Mouse (Mus musculus) C3H10T1/2 (cell line): ENCODE results near the gene Gm49353. TPM values are rescaled to one million over a fixed set of nuclear protein-coding genes. Genes with fewer than 3 reads are reported as not detected.

Experiments
- polyA plus RNA-seq, 2 experiments: library from polyadenylated mRNA; unstranded; fragments of >200 nt; fragmentation: generic; extraction: Trizol; gene quantifications; one replicate each; pipeline ENCODE4 v1.2.1; 2012; ENCODE audit warnings: missing spikeins in 2 of 2

Gm49353 gene
- under 1 TPM in 1 of 2 experiments, not detected in 1; 0.13 TPM for polyA plus RNA-seq

DNA sequence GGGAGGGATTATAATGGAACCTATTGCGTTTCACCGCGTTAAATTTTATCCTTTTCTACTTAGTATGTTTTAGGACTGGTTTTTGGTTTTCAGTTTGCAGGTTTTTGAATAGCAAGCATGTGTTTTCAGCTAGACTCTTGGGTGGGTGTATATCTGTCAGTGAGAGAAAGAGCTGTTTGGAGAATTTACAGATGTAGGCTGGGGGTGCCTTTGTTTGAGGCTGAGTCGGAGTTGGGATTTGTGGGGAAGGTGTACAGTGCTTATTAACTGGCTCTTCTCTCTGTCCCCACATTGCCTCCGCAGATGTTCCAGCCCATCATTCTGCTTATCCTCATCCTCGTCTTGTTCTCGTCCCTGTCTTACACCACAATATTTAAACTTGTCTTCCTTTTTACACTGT, at the start of gene Gm49353:
Gene Gm49353, plus strand, starts transcription at position 313 of the 400 bp plus-strand sequence.

GRCm38 (mm10) chr10:29211453-29211852, 12.7 kb downstream of the Gm49353 start, which contains the start of gene 9330159F19Rik:
TSS of gene 9330159F19Rik (plus strand) at chr10:29211606.

Other genes starting within 250 kb of the Gm49353 start
- not detected for gene 2310057J18Rik, start 212.7 kb upstream of the Gm49353 start, polyA plus RNA-seq
- 1 to 10 TPM in 1 of 2 experiments, under 1 TPM in 1; 0.08 to 1.3 TPM for gene Soga3, start 55.1 kb upstream of the Gm49353 start, polyA plus RNA-seq
- gene 9330159F19Rik, start 12.7 kb downstream of the Gm49353 start, polyA plus RNA-seq: under 1 TPM; 0.02 to 0.41 TPM
- 1 to 10 TPM in 1 of 2 experiments, under 1 TPM in 1; 0.42 to 7.2 TPM for gene Echdc1, start 114.2 kb downstream of the Gm49353 start, polyA plus RNA-seq
- 10 to 100 TPM in 1 of 2 experiments, 1 to 10 TPM in 1; 1.3 to 25.5 TPM for gene Rnf146, start 163.5 kb downstream of the Gm49353 start, polyA plus RNA-seq